Mouse (Mus musculus): ENCODE measurements around the gene Tbc1d10b.
A peak's percentile ranks its signal among the peaks of the same experiment; 100 is the strongest.

The Tbc1d10b gene

GRCm38 (mm10) chr7:127225147-127225995 is 17.1 kb upstream of the Tbc1d10b start:
- DNase-seq (ENCODE audit: low spot score in 2 of 2) = no peak

- DNase-seq (ENCODE audit: low spot score in 2 of 2) = no peak
Observed at GRCm38 (mm10) chr7:127224616-127225015, 16.3 kb upstream of the Tbc1d10b start.

- DNase-seq (ENCODE audit: low spot score in 2 of 2) = no peak
Observed at GRCm38 (mm10) chr7:127223515-127224478, 15.5 kb upstream of the Tbc1d10b start.

- no peak for DNase-seq (ENCODE audit: low spot score in 2 of 2)
Observed at GRCm38 (mm10) chr7:127223106-127223505, 14.8 kb upstream of the Tbc1d10b start.

GRCm38 (mm10) chr7:127220440-127220839 is 12.2 kb upstream of the Tbc1d10b start:
- no peak for DNase-seq (ENCODE audit: low spot score in 2 of 2)

- DNase-seq (ENCODE audit: low spot score in 2 of 2) = no peak
Observed at GRCm38 (mm10) chr7:127218670-127219069, 10.4 kb upstream of the Tbc1d10b start.

GRCm38 (mm10) chr7:127217901-127218642 is 9.8 kb upstream of the Tbc1d10b start:
- DNase-seq (ENCODE audit: low spot score in 2 of 2) = no peak

GRCm38 (mm10) chr7:127217475-127217874 is 9.2 kb upstream of the Tbc1d10b start:
- DNase-seq (ENCODE audit: low spot score in 2 of 2) = no peak

GRCm38 (mm10) chr7:127216307-127216706 is 8.0 kb upstream of the Tbc1d10b start:
- DNase-seq (ENCODE audit: low spot score in 2 of 2) = no peak

- DNase-seq (ENCODE audit: low spot score in 2 of 2) = no peak
Observed at GRCm38 (mm10) chr7:127214981-127215871, 7.0 kb upstream of the Tbc1d10b start.

- DNase-seq (ENCODE audit: low spot score in 2 of 2) = no peak
Observed at GRCm38 (mm10) chr7:127214521-127214920, 6.3 kb upstream of the Tbc1d10b start.

GRCm38 (mm10) chr7:127213930-127214329 is 5.7 kb upstream of the Tbc1d10b start:
- no peak for DNase-seq (ENCODE audit: low spot score in 2 of 2)

- no peak for DNase-seq (ENCODE audit: low spot score in 2 of 2)
Observed at GRCm38 (mm10) chr7:127213485-127213884, 5.2 kb upstream of the Tbc1d10b start.

GRCm38 (mm10) chr7:127212432-127213250 is 4.4 kb upstream of the Tbc1d10b start:
- DNase-seq (ENCODE audit: low spot score in 2 of 2) = no peak

GRCm38 (mm10) chr7:127211014-127211745 is 2.9 kb upstream of the Tbc1d10b start:
- no peak for DNase-seq (ENCODE audit: low spot score in 2 of 2)

GRCm38 (mm10) chr7:127210266-127210665 is 2.0 kb upstream of the Tbc1d10b start:
- no peak for DNase-seq (ENCODE audit: low spot score in 2 of 2)

GRCm38 (mm10) chr7:127209851-127210250 is 1.6 kb upstream of the Tbc1d10b start:
- DNase-seq (ENCODE audit: low spot score in 2 of 2) = no peak

- peak; percentile 87 to 95 for DNase-seq (ENCODE audit: low spot score in 2 of 2)
Observed at GRCm38 (mm10) chr7:127208553-127209438, 528 bp upstream of the Tbc1d10b start, which contains the start of gene Mylpf. TSS of gene Mylpf (plus strand) at chr7:127208890.
